Mouse (Mus musculus) left cerebral cortex, postnatal 14 days (tissue): ENCODE data around the gene Ndufs1. TPM values are rescaled to one million over a fixed set of nuclear protein-coding genes. Genes with fewer than 3 reads are reported as not detected.
A peak's percentile ranks its signal among the peaks of the same experiment; 100 is the strongest.

Source experiments
- DNase-seq, 2 experiments: peaks; one replicate each; pipeline ENCODE4 v3.0.0; 2021 to 2022; ENCODE audit warnings: low spot score in 2 of 2, mixed read lengths in 1 of 2
- intact Hi-C: fragments of 180-260 bp; cut with DNase I; formaldehyde crosslinking; loops from one replicate; pipeline ENCODE4 v1.15.1; 2025
- total RNA-seq, 2 experiments: library from RNA; stranded (reverse); gene quantifications; 2 replicates each; pipeline ENCODE4 v1.2.3; 2021

The Ndufs1 gene
- total RNA-seq, 2 experiments from 2014 or later = 151 to 152 TPM

GRCm38 (mm10) chr1:63129857-63130690 is 46.6 kb downstream of the Ndufs1 start:
- intact Hi-C loops = no loop called here

GRCm38 (mm10) chr1:63129273-63129672 is 47.4 kb downstream of the Ndufs1 start:
- intact Hi-C loops = no loop called here
- no peak for DNase-seq

More at GRCm38 (mm10) chr1:63129857-63130690, 46.6 kb downstream of the Ndufs1 start:
- no peak for DNase-seq

- DNase-seq = peak in 1 of 2 experiments; percentile 42
- intact Hi-C loops = no loop called here
These were observed 50.4 kb downstream of the Ndufs1 start for GRCm38 (mm10) chr1:63126206-63126605.

GRCm38 (mm10) chr1:63123823-63124450 is 52.7 kb downstream of the Ndufs1 start:
- no peak for DNase-seq
- intact Hi-C loops = no loop called here

GRCm38 (mm10) chr1:63122005-63122404 is 54.6 kb downstream of the Ndufs1 start:
- intact Hi-C loops = no loop called here
- DNase-seq = no peak

- intact Hi-C loops = no loop called here
- DNase-seq = no peak
These were observed 56.3 kb downstream of the Ndufs1 start for GRCm38 (mm10) chr1:63120382-63120781.

GRCm38 (mm10) chr1:63119675-63120074 is 57.0 kb downstream of the Ndufs1 start:
- no peak for DNase-seq
- intact Hi-C loops = no loop called here

GRCm38 (mm10) chr1:63115540-63115939 is 61.1 kb downstream of the Ndufs1 start:
- intact Hi-C loops = no loop called here
- no peak for DNase-seq

GRCm38 (mm10) chr1:63115096-63115495 is 61.5 kb downstream of the Ndufs1 start:
- intact Hi-C loops = no loop called here
- DNase-seq = no peak

GRCm38 (mm10) chr1:63114136-63114781 is 62.4 kb downstream of the Ndufs1 start, which contains the start of gene Ino80d:
Gene Ino80d (minus strand): TSS chr1:63114667.
- DNase-seq = peak; percentile 79 to 88
- intact Hi-C loops = no loop called here

- peak; percentile 15 to 22 for DNase-seq
- intact Hi-C loops = no loop called here
These were observed 63.1 kb downstream of the Ndufs1 start for GRCm38 (mm10) chr1:63113274-63114135.

- peak; percentile 15 to 17 for DNase-seq
- intact Hi-C loops = no loop called here
These were observed 63.8 kb downstream of the Ndufs1 start for GRCm38 (mm10) chr1:63112865-63113261.

- intact Hi-C loops = no loop called here
These were observed 64.3 kb downstream of the Ndufs1 start for GRCm38 (mm10) chr1:63112151-63112864.

GRCm38 (mm10) chr1:63110536-63111285 is 65.9 kb downstream of the Ndufs1 start:
- DNase-seq = peak in 1 of 2 experiments; percentile 72
- intact Hi-C loops = no loop called here

More at GRCm38 (mm10) chr1:63112151-63112864, 64.3 kb downstream of the Ndufs1 start:
- DNase-seq = no peak

- intact Hi-C loops = no loop called here
- no peak for DNase-seq
These were observed 68.9 kb downstream of the Ndufs1 start for GRCm38 (mm10) chr1:63107614-63108327.

- DNase-seq = no peak
- intact Hi-C loops = no loop called here
These were observed 73.7 kb downstream of the Ndufs1 start for GRCm38 (mm10) chr1:63102758-63103451.

- no peak for DNase-seq
- intact Hi-C loops = no loop called here
These were observed 76.4 kb downstream of the Ndufs1 start for GRCm38 (mm10) chr1:63100196-63100595.
